Mouse (Mus musculus) kidney, adult 2 months (tissue): Measurements from ENCODE around the gene Cmtm5.
"Not testable (repeated sequence)": the region's sequence is repeated elsewhere in the genome, so short reads cannot be mapped to it uniquely, and the experiment has no call there.

Experiments used
- CTCF ChIP-seq: fragments of 200-500 bp; conservative IDR thresholded peaks from 2 replicates; pipeline ENCODE4 v1.5.1; 2011; ENCODE audit warnings: low read depth, mild to moderate bottlenecking, control low read depth, low read length, moderate library complexity, mixed read lengths; ENCODE audit not compliant: insufficient read depth, insufficient read length
- POLR2A ChIP-seq: fragments of 200-500 bp; IDR thresholded peaks from one replicate; pipeline ENCODE4 v1.6.1; 2011; ENCODE audit warnings: low read depth, low read length, control low read depth

DNA sequence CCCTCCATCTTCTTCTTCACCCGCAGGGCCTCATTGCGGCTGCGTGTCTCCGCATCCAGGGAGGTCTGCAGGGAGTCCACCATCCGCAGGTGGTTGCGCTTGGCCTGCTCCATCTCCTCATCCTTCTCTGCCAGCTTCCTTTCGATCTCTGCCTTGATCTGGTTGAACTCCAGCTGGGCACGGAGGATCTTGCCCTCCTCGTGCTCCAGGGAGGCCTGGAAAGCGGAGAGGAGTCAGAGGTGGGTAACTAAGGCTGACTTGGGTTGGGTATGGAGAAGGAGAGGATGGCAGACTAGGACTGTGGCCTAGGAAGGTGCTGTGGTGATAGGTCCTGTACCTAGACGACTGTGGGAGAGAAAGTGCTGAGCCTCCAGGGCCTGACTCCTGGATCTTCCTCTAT, 10.9 kb downstream of the Cmtm5 start:
- not testable (repeated sequence) for TF ChIP-seq CTCF, POLR2A
